Mouse (Mus musculus): Measurements from ENCODE around the gene Dmac2. TPM values are rescaled to one million over a fixed set of nuclear protein-coding genes. Genes with fewer than 3 reads are reported as not detected.
"Not testable (repeated sequence)": the region's sequence is repeated elsewhere in the genome, so short reads cannot be mapped to it uniquely, and the experiment has no call there.

The Dmac2 gene
- polyA plus RNA-seq (2016; fragmentation: Nextera tagmentation; extraction: Ambion mirVana), result 12.4 and 15.9 TPM in 2 replicates

DNA sequence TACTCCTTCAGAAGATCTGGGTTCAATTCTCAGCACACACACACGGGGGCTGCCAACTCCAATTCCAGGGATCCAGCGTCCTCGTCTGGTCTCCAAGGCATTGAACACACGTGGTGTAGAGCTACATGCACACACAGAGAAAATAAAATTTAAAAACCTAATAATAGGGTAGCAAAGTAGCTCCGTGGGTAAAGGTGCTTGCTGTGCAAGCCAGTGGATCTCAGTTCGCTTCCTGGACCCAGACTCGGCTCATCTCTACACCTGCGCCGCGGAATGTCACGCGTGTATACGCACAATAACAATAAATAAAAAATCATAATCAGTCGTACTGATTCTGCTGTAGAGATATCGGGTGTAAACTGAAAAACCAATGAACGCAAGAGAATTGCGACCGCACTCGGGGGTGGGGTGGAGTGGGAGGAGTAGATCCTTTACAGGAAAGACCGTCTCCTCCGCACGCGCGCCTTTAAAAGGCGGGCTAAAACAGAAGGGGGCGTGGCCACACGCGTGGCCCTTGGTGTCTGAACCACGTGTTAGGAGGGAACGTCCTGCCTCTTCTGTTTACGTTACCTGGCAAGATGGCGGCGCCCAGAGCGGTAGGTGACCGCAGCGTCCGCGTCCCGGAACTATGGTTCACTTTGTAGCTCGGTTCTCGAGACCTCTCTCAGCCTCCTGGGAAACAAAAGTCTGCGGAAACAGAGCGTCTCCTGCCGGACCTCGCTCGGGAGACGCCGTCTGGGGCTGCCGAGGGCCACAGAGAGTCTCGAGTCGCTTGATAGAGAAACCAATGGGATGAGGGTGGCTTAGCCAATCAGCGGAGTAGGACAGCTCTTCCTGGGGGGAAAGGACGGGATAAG lies at the start of gene Dmac2:
TSS of gene Dmac2 (plus strand) at position 550 of the 857 bp plus-strand sequence.
- H3K9ac ChIP-seq, result peak within 1 kb of the TSS; percentile 66
- ATAC-seq, result peak; percentile 92
- 1% methylated on average over 53 of the region's 53 CpGs for WGBS (ENCODE audit: insufficient replicate concordance)
- H3K4me1 ChIP-seq, result peaks cover 27% of the 10 kb centered on the region
- H3K9me3 ChIP-seq (replicated peaks), result no peaks in the 10 kb centered on the region
- peak within 1 kb of the TSS; percentile 87 for H3K4me2 ChIP-seq
- peak within 1 kb of the TSS; percentile 73 for H3K4me3 ChIP-seq
- no peaks in the 10 kb centered on the region; the same call in 1 of the 2 replicates for H3K27me3 ChIP-seq (replicated peaks)
- peaks cover 22% of the 10 kb centered on the region for H3K36me3 ChIP-seq
- 0 out of 2 replicates have a peak within 1 kb of the TSS, but pooled peaks have one; percentile 56 for H3K27ac ChIP-seq

DNA sequence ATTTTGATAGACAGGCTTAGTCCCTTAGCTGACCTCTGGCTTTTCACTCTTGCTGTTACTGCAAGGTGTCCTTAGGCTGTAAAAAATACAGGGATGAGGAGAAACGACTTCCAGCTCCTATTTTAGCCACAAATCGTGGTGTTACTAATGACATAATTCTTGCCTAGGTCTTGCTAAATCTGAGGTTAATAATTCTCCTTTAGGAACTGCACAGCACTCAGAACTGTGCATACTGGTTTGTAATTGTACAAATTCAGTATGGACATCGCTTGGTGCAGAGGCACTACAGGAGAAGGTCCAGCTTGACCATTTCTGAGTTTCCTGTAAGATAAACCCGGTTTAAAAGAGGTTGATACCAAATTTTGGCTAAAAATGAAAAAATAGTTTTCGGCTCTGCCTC lies 45.4 kb upstream of the Dmac2 start:
- 61% methylated on average over 5 of the region's 5 CpGs for WGBS (ENCODE audit: insufficient replicate concordance)
- not testable (repeated sequence) for H3K9ac ChIP-seq; H3K4me3 ChIP-seq; H3K4me1 ChIP-seq; H3K36me3 ChIP-seq; H3K4me2 ChIP-seq; H3K27me3 ChIP-seq (replicated peaks); H3K9me3 ChIP-seq (replicated peaks); H3K27ac ChIP-seq; ATAC-seq

GRCm38 (mm10) chr7:25575105-25575504 lies 44.1 kb upstream of the Dmac2 start:
- Histone ChIP-seq H3K4me3 (no peak overlapping the region), H3K4me2 (no peak overlapping the region), H3K27ac (no peak overlapping the region), H3K36me3 (no peaks in the 10 kb centered on the region), H3K9me3 (replicated peaks) (no peaks in the 10 kb centered on the region), H3K9ac (no peak overlapping the region), H3K27me3 (replicated peaks) (no peaks in the 10 kb centered on the region), H3K4me1 (no peaks in the 10 kb centered on the region)
- 67% methylated on average over 5 of the region's 5 CpGs for WGBS (ENCODE audit: insufficient replicate concordance)
- no peak for ATAC-seq

GRCm38 (mm10) chr7:25575870-25576269 lies 43.3 kb upstream of the Dmac2 start:
- Histone ChIP-seq H3K27ac (no peak overlapping the region), H3K9ac (no peak overlapping the region), H3K4me3 (no peak overlapping the region), H3K4me1 (no peaks in the 10 kb centered on the region), H3K27me3 (replicated peaks) (no peaks in the 10 kb centered on the region), H3K4me2 (no peak overlapping the region), H3K36me3 (no peaks in the 10 kb centered on the region), H3K9me3 (replicated peaks) (no peaks in the 10 kb centered on the region)
- ATAC-seq, result no peak
- 38% methylated on average over 8 of the region's 8 CpGs for WGBS (ENCODE audit: insufficient replicate concordance)

DNA sequence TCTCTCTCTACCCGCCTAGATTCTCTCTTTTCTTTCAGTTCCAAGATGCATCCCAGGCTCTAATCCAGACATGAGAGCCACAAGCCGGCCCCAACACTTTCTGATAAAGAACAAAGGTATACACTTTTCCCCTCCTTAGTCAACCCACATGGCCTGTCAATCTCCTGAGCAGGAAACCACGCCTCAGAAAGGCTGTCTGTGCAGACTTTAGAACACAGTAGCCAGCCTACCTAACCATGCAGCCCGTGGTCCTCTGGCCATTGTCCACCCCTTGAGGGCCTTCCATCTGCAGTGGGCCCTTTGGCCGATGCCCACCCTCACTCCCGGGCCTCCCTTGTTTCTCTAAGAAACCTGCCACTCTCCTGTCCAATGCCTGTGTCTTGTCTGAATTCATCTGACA lies 42.9 kb upstream of the Dmac2 start:
- not testable (repeated sequence) for H3K4me1 ChIP-seq; H3K27ac ChIP-seq; H3K9ac ChIP-seq; H3K36me3 ChIP-seq; H3K9me3 ChIP-seq (replicated peaks); H3K27me3 ChIP-seq (replicated peaks); ATAC-seq; H3K4me3 ChIP-seq; H3K4me2 ChIP-seq
- 37% methylated on average over 6 of the region's 6 CpGs for WGBS (ENCODE audit: insufficient replicate concordance)

DNA sequence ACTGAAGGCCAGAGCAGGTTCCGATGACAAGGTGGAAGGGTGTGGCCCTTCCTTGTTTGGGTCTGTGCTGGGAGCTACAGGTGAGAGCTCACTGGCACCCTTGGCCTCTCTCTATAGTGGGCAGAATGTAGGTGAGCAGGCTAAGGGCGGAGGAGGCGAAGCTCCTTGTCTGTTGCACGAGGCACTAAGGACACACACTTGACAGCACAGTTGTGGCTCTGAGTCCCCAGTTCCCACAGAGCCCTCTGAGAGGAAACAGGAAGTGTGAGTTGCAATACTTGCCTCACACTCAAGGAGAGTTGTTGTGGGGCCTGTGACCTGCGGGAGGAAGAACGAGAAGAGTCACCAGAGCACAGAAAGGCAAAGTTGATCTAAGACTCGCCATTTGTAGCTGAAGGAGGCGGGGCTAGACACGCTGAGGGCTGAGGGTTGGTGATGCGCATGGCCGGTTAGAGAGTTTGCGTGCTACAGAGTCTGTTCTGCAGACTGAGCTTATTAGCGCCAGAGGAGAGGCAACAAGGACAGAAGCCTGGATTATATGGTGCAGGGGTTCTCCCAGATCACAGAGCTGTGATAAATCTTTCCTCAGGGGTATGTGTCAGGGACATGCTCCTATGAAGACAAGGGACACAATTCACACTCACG lies 42.3 kb upstream of the Dmac2 start:
- H3K4me3 ChIP-seq; H3K9me3 ChIP-seq (replicated peaks); H3K27me3 ChIP-seq (replicated peaks); H3K4me1 ChIP-seq; ATAC-seq; H3K9ac ChIP-seq; H3K36me3 ChIP-seq; H3K4me2 ChIP-seq; H3K27ac ChIP-seq: not testable (repeated sequence)
- WGBS (ENCODE audit: insufficient replicate concordance), result 57% methylated on average over 14 of the region's 14 CpGs

DNA sequence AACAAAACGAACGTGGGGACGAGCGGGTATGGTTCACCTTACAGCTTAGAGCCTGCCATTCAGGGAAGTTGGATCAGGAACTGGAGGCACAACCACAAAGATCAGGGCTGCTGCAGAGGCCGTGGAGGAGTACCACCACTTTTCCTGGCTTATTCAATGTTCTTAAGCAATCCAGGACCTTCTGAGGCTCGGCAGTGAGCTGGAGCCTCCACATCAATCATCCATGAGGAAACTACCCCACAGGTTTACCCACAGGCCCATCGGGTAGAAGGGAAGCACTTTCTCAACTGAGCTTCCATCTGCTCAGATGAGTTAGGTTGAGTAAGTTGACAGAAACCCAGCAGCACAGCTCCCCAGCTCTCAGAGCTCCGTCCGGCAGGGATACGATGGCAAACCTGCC lies 39.8 kb upstream of the Dmac2 start:
- H3K4me1 ChIP-seq, result no peaks in the 10 kb centered on the region
- WGBS (ENCODE audit: insufficient replicate concordance), result 66% methylated on average over 10 of the region's 10 CpGs
- H3K9me3 ChIP-seq (replicated peaks), result no peaks in the 10 kb centered on the region
- H3K9ac ChIP-seq, result no peak overlapping the region
- no peak overlapping the region for H3K4me2 ChIP-seq
- no peaks in the 10 kb centered on the region for H3K27me3 ChIP-seq (replicated peaks)
- no peaks in the 10 kb centered on the region for H3K36me3 ChIP-seq
- no peak for ATAC-seq
- H3K27ac ChIP-seq, result no peak overlapping the region
- no peak overlapping the region for H3K4me3 ChIP-seq

DNA sequence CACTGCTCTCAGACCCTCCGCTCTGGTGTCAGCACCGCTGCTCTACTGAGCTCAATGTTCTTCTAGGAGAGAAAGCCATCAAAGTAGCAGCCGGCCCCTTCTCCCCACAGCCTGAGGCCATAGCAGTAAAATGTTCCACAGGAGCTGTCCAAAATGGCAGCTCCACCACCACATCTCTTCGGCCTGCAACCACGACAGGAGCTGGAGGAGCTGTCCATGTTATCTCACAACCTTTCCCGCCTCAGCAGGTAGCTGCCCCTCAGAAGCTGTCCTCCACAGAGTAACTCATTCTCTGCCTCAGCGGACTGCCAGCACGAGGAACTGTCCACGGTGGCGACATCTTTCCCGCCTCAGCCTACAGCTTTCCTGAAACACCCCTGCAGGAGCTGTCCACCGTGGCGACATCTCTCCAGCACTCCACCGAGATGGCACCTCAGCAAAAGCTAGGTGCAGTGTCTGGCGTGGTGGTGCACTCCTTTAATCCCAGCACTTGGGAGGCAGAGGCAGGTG lies 36.9 kb upstream of the Dmac2 start:
- Histone ChIP-seq H3K4me3 (no peak overlapping the region), H3K4me1 (no peaks in the 10 kb centered on the region), H3K27ac (no peak overlapping the region), H3K9me3 (replicated peaks) (no peaks in the 10 kb centered on the region), H3K36me3 (no peaks in the 10 kb centered on the region), H3K4me2 (no peak overlapping the region), H3K9ac (no peak overlapping the region), H3K27me3 (replicated peaks) (no peaks in the 10 kb centered on the region)
- no peak for ATAC-seq
- WGBS (ENCODE audit: insufficient replicate concordance), result 61% methylated on average over 15 of the region's 15 CpGs

DNA sequence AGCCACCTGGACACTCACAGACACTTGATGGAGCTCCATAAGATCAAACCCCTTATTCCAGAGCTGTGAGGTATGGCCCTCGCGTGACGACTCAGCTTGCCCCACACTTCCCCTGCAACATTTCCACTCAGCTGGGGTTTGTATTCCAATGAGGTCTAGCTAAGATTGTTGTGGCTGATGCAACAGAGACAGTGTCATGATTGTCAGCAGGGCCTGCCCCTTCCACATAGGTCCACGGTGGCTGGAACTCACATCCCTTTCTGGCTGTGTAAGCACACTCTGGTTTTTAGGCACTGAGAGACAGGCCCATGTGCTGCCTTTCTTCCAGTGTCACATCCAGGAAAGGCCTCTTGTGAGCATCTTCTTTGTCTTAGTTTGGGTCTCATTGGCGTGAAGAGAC lies 34.6 kb upstream of the Dmac2 start:
- no peak for ATAC-seq
- H3K27ac ChIP-seq, result no peak overlapping the region
- 61% methylated on average over 5 of the region's 5 CpGs for WGBS (ENCODE audit: insufficient replicate concordance)

DNA sequence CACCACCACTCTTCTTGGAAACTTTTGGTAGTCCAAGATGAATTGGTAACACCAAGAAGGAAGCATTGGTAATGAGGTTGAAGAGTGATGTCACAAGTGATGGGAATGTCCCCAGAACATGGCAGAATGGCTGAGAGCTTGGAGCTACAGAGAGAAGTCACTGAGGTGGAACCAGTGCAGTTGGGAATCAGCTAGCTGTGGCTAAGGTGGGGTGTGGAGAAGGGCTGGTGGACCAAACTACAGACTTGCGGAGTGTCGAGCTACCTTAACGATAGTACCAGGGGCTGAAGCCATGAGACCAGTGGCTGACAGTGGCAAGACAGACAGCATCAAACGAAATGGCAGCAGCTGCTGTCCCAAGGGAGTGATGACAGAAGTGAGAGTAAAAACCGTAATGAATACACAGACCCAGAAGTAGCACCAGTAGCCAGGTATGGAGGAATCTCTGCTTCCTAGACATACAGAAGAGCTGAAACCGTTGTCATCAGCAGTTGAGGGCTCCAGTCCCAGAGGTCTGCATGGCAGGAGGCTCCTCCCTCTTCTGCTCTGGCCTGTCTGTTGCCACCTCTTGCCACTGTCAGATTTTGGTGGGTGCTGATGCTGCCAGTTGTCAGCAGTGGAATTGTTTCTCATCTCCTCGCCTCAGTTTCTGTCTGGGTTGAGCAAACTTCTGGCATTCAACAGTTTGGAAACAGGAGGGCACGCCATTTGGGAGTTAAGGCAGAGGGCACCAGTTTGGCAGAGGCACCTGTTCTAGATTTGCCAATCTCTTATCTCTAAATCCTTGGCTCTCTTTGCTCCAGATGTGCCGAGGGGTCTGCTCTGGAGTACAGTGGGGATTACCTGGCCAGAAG lies 33.6 kb upstream of the Dmac2 start:
- Histone ChIP-seq H3K27me3 (replicated peaks) (no peaks in the 10 kb centered on the region), H3K9me3 (replicated peaks) (no peaks in the 10 kb centered on the region), H3K4me3 (no peak overlapping the region), H3K9ac (no peak overlapping the region), H3K27ac (no peak overlapping the region), H3K4me2 (no peak overlapping the region), H3K36me3 (no peaks in the 10 kb centered on the region), H3K4me1 (no peaks in the 10 kb centered on the region)
- WGBS (ENCODE audit: insufficient replicate concordance), result 51% methylated on average over 9 of the region's 9 CpGs
- no peak for ATAC-seq

More for the DNA sequence above, 34.6 kb upstream of the Dmac2 start:
- Histone ChIP-seq H3K27me3 (replicated peaks) (no peaks in the 10 kb centered on the region), H3K4me2 (no peak overlapping the region), H3K4me1 (no peaks in the 10 kb centered on the region), H3K4me3 (no peak overlapping the region), H3K36me3 (no peaks in the 10 kb centered on the region), H3K9ac (no peak overlapping the region), H3K9me3 (replicated peaks) (no peaks in the 10 kb centered on the region)

DNA sequence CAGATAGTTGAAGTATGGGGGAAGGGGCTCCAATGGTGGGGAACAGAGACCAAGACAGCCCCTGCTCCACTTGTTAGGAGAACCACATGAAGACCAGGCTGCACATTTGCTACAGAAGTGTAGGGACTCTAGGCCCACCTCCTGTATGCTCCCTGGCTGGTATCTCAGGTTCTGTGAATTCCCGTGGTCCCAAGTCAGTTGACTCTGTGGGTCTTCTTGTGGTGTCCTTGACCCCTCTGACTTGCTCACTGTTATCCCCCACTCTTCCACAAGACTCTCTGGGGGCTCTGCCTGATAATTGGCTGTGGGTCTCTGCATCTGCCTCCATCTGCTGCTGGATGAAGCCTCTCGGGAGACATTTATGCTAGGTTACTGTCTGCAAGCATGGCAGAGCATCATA lies 28.0 kb upstream of the Dmac2 start:
- no peaks in the 10 kb centered on the region for H3K4me1 ChIP-seq
- H3K4me2 ChIP-seq, result no peak overlapping the region
- H3K27me3 ChIP-seq (replicated peaks), result no peaks in the 10 kb centered on the region
- no peak for ATAC-seq
- no peaks in the 10 kb centered on the region for H3K36me3 ChIP-seq
- no peak overlapping the region for H3K4me3 ChIP-seq
- no peak overlapping the region for H3K9ac ChIP-seq
- no peak overlapping the region for H3K27ac ChIP-seq
- no peaks in the 10 kb centered on the region for H3K9me3 ChIP-seq (replicated peaks)
- WGBS (ENCODE audit: insufficient replicate concordance), result 50% methylated on average over 2 of the region's 2 CpGs

All from liver, embryonic 12.5 days (tissue).